Mouse (Mus musculus) frontal cortex, adult 2 months (tissue): ENCODE measurements around the gene Slc27a5. TPM values are rescaled to one million over a fixed set of nuclear protein-coding genes. Genes with fewer than 3 reads are reported as not detected.

Experiments
- DNase-seq, 2 experiments: peaks; one replicate each; pipeline ENCODE4 v3.0.0; 2022; ENCODE audit warnings: low spot score in 1 of 2; ENCODE audit errors: extremely low spot score in 1 of 2
- polyA plus RNA-seq: library from polyadenylated mRNA; depleted of rRNA; stranded (reverse); fragments of >200 nt; gene quantifications from 2 replicates; pipeline ENCODE4 v1.2.3, GENCODE M21; 2012; rRNA removed

Slc27a5 gene
- 0.64 and 1.3 TPM in 2 replicates for polyA plus RNA-seq

DNA sequence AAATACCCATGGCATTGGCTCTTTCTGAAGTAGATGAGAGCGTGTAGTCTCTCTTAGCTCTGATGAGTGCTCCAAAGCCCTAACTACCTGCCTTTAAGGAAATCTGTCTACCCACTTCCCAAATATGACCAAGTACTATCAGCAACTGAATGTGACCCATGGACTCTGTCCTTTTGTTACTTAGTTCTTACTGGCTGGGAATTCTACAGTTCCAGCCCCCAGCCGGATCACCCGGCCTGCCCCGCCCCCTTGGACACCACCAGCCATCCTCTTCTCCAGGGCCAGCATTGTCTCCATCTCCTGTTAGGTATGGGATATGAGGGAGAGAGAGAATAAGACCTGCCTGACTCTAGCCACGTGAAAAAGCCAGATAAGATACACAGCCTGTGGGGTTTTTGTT lies at the start of gene Slc27a5:
TSS of gene Slc27a5 (minus strand) at position 140 of the 400 bp plus-strand sequence.
- DNase-seq, result no peak

- peak in 1 of 2 experiments; percentile 7 for DNase-seq
Measured at GRCm38 (mm10) chr7:13046084-13046483, 48.1 kb upstream of the Slc27a5 start.

DNA sequence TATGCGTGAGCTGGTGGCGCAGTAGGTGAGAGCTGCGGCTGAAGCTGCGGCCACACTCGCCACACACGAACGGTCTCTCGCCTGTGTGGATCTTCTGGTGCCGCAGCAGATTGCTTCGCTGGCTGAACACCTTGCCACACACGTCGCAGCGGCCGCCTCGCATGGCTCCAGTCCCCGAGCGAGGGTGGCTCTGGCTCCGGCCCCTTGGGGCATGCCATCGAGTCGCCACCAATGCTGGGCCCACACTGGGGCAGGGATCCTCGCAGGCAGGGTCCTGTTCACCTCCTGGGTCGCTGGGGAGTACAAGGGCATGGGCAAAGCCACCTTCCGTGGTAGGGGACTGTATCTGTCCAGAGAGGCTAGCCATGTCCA lies 46.2 kb upstream of the Slc27a5 start:
- no peak for DNase-seq

GRCm38 (mm10) chr7:13043445-13044253 lies 45.7 kb upstream of the Slc27a5 start:
- no peak for DNase-seq

DNA sequence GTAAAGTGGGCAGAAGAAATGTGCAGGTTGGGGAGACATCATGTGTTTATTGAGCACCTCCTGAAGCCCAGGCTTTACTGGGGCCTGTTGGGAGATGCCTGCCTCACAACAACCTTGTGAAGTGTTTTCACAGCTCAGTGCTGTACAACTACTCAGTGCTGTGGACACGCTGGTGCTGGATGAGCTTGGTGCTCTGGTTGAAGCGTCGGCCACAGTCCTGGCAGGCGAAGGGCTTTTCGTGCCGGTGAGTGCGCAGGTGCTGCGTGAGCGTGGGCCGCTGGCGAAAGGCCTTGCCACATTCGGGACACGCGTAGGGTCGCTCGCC lies 45.1 kb upstream of the Slc27a5 start:
- no peak for DNase-seq

GRCm38 (mm10) chr7:13042511-13042910 lies 44.5 kb upstream of the Slc27a5 start:
- no peak for DNase-seq

- DNase-seq, result no peak
Measured at GRCm38 (mm10) chr7:13041256-13041655, 43.3 kb upstream of the Slc27a5 start.

GRCm38 (mm10) chr7:13039181-13039580 lies 41.2 kb upstream of the Slc27a5 start:
- no peak for DNase-seq

DNA sequence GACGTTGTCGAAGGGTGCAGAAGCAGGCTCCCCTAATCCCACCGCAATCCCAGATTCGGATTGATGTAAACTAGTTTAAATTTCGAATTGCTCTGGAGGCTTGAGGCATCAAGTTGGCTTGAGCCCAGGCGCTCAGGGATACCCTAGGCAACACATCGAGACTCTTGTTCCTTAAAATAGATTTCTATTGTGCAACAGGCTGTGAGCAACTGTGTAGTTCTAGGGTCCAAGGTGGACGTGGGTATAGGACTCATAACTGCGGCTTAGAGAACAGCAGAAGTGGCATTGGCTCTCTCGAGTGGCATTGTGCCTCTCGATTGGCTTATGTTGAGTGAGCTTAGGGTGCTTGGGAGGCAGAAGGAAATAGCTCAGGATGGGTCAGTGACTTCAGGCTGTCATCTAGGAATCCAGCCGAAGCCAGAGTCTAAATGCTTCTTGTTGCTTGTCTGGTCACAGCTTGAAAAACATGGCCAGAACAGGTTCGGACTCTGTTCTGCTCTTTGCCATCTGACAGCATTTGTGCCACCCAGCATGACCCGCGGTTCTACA lies 40.7 kb upstream of the Slc27a5 start:
- DNase-seq, result peak in 1 of 2 experiments; percentile 38

- peak; percentile 98 to 100 for DNase-seq
Measured at GRCm38 (mm10) chr7:13037901-13038555, 40.0 kb upstream of the Slc27a5 start, which contains the start of gene Ube2m. TSS of gene Ube2m (minus strand) at chr7:13038275.

DNA sequence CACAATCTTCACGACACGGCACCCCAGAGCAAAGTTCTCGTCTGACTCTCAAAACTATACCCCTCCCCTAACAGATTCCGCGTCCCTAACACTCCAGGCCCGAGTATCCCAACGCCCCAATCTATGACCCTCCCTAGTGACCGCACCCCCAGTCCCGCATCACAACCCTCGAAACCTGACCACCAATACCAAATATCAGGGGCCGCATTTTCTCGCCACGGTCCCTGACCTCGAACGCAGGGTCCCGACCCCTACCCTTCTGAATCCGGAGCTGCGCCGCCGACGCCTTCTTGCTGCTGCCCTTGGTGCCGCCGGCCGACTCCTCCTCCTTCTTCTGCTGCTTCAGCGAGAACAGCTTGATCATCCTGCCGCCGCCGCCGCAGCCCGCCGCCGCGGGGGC lies 39.4 kb upstream of the Slc27a5 start:
- no peak for DNase-seq

DNA sequence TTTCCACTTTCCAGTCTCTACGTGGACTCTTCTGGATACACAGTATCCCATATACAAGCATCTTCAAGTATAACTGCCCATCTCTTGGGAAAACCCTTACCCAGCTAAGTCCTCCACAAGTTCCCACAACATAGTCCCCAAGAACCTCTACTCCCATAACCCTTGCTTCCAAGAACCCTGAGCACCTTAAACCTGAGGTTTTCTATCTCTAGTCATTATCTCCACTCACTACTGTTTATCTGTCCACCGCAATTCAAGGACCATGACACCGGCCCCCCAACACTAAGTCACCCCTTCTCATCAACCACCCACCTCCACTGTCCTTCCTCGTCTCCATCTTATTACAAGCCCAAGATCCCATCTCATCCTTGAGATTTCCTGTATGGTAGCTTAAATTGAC lies 38.8 kb upstream of the Slc27a5 start:
- DNase-seq, result no peak

DNA sequence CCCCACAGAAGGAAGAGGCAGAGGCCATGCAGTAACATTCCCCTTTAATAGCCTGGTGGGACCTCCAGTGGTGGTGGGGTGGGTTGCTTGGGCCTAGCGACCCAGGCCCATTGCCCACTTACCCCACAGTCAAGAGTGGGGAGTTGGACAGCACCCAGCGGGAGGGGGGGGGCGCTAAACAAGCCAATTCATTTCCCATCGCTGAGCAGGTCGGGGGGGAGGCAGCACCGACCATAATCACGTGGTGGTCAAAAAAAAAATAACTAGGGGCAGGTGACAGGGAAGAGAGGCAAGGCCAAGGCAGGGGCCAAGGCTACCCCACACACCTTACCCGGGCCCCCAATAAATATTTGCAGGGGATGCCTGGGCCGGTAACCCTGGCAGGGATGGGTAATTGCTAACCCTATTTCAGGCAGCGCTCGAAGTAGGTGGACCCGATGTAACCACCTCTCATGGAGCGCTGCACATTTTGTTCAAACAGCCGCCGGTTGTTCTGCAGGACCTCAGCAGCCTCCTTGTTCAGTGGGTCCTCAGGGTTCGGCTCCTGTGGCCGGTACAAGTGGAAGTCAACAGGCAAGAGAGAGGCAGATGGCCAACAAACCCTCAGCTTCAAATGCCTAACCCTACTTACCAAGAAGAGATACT lies 37.3 kb upstream of the Slc27a5 start:
- DNase-seq, result no peak

GRCm38 (mm10) chr7:13034148-13034977 lies 36.4 kb upstream of the Slc27a5 start, which contains the start of gene Chmp2a:
TSS of gene Chmp2a (minus strand) at chr7:13034807.
- DNase-seq, result peak; percentile 98 to 99

DNA sequence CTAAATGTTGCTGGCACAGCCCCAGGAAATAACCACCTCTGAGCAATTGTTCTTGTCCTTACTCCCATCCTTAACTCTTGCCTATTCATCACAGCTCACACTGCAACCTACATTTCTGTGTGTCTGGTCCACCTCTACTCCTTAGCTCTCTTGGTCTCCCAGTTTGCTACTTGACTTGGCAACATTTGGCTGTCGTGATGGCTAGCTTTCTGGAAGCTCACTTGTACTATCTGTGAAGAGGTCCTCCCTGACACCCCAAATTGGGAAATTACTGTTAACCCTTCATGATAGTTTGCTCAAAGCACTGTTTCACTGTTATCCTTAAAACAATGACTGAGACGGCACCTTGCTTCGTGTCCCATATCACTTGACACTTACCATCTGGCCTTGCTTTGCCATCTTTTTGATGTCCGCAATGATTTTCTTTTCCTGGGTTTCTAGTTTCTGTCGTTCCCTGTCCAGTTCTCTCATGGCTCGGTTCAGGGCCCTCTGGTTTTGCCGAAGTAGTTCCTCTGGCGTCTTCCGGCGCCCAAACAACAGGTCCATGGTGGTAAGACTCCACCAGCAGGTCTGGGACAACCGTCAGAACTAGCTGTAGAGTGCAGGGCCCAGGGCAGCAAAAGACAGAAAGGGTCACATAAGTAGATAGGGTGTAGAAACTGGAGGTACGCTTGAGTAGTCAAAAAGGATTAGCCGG lies 35.6 kb upstream of the Slc27a5 start:
- DNase-seq, result no peak

GRCm38 (mm10) chr7:13032541-13032940 lies 34.5 kb upstream of the Slc27a5 start:
- no peak for DNase-seq

- no peak for DNase-seq
Measured at GRCm38 (mm10) chr7:13031983-13032382, 34.0 kb upstream of the Slc27a5 start.

GRCm38 (mm10) chr7:13031069-13031468 lies 33.1 kb upstream of the Slc27a5 start:
- no peak for DNase-seq

DNA sequence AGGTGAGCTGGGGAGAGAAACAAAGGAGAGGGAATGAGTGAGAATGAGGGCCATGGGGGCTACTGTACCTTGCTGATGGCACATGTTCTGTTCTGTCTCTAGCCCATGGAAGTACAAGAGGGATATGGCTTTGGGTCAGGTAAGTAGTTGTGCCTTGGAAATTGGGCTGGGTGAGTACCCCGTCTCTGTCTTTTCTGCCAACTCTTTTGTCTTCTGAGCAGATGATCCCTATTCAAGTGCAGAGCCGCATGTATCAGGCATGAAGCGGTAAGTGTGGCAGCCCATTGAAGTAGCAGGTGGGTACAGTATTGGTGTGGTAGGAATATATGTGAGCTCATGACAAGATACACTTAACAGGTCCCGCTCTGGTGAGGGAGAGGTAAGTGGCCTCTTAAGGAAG lies 31.0 kb upstream of the Slc27a5 start:
- no peak for DNase-seq
